Mouse (Mus musculus) C2C12 (cell line): ENCODE results near the gene Spata2l.

Experiments
- CEBPB ChIP-seq: IDR thresholded peaks from one replicate; pipeline ENCODE4 v1.6.1; 2011; ENCODE audit warnings: low read depth, mild to moderate bottlenecking, control low read depth, moderate library complexity
- CTCF ChIP-seq: IDR thresholded peaks from one replicate; pipeline ENCODE4 v1.5.1; 2011; ENCODE audit not compliant: control insufficient read depth, insufficient read depth, insufficient read length
- FOSL1 ChIP-seq: IDR thresholded peaks from one replicate; pipeline ENCODE4 v1.8.0; 2011; ENCODE audit warnings: mild to moderate bottlenecking, low read length; ENCODE audit not compliant: poor library complexity, insufficient read depth, severe bottlenecking
- MAX ChIP-seq: IDR thresholded peaks from one replicate; pipeline ENCODE4 v1.6.1; 2011; ENCODE audit warnings: mild to moderate bottlenecking, control low read depth
- MYOG ChIP-seq: IDR thresholded peaks from one replicate; pipeline ENCODE4 v1.6.1; 2011; ENCODE audit not compliant: control insufficient read depth, insufficient read length; ENCODE audit errors: extremely low read depth
- USF1 ChIP-seq: IDR thresholded peaks from one replicate; pipeline ENCODE4 v1.6.1; 2011; ENCODE audit warnings: low read depth, mild to moderate bottlenecking, control low read depth, moderate library complexity

DNA sequence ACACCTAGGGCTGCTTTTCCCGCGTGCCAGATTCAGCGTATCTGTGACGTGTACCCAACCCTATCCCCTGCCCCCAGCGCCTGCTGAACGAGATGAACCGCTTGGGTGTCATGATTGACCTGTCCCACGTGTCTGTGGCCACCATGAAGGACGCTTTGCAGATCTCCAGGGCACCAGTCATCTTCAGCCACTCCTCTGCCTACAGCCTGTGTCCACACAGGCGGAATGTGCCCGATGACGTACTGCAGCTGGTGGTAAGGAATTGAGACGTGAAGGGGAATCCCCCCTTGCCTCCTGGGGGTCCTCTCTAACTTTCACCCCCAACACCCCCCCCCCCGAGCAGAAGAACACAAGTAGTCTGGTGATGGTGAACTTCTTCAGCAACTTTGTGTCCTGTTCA is 36.2 kb downstream of the Spata2l start:
- no peak for TF ChIP-seq CTCF
- TF ChIP-seq CEBPB = no peak
- no peak for TF ChIP-seq MAX
- TF ChIP-seq USF1 = no peak
- no peak for TF ChIP-seq FOSL1
- no peak for TF ChIP-seq MYOG
